Mouse (Mus musculus) spleen, adult 18-20 months (tissue): ENCODE measurements around the gene Add2.
"Not testable (repeated sequence)": the region's sequence is repeated elsewhere in the genome, so short reads cannot be mapped to it uniquely, and the experiment has no call there.

Experiments
- DNase-seq, 2 experiments: peaks; one replicate each; pipeline ENCODE4 v3.0.0; 2022; ENCODE audit warnings: mixed read lengths in 2 of 2

Add2 gene

GRCm38 (mm10) chr6:86028601-86029322 lies at the start of gene Add2:
TSS of gene Add2 (plus strand) at chr6:86028681.
- no peak for DNase-seq

- DNase-seq, result not testable (repeated sequence)
Measured at GRCm38 (mm10) chr6:85978736-85979135, 49.7 kb upstream of the Add2 start.

- DNase-seq, result no peak
Measured at GRCm38 (mm10) chr6:85984351-85984750, 44.1 kb upstream of the Add2 start.

- not testable (repeated sequence) for DNase-seq
Measured at GRCm38 (mm10) chr6:85989570-85989969, 38.9 kb upstream of the Add2 start.

- DNase-seq, result not testable (repeated sequence)
Measured at GRCm38 (mm10) chr6:85990774-85991173, 37.7 kb upstream of the Add2 start.

GRCm38 (mm10) chr6:86003405-86003925 lies 25.0 kb upstream of the Add2 start:
- DNase-seq, result peak in 1 of 2 experiments; percentile 17

- peak; percentile 53 to 72 for DNase-seq
Measured at GRCm38 (mm10) chr6:86004271-86005148, 24.0 kb upstream of the Add2 start.

GRCm38 (mm10) chr6:86009980-86010379 lies 18.5 kb upstream of the Add2 start:
- peak in 1 of 2 experiments; percentile 50 for DNase-seq

GRCm38 (mm10) chr6:86014812-86015211 lies 13.7 kb upstream of the Add2 start:
- DNase-seq, result not testable (repeated sequence)

GRCm38 (mm10) chr6:86015871-86016270 lies 12.6 kb upstream of the Add2 start, which contains the start of gene Figla:
TSS of gene Figla (plus strand) at chr6:86016171.
- DNase-seq, result no peak

GRCm38 (mm10) chr6:86016793-86017350 lies 11.6 kb upstream of the Add2 start:
- no peak for DNase-seq

GRCm38 (mm10) chr6:86019415-86020237 lies 8.9 kb upstream of the Add2 start:
- DNase-seq, result no peak

- peak in 1 of 2 experiments; percentile 43 for DNase-seq
Measured at GRCm38 (mm10) chr6:86020948-86021347, 7.5 kb upstream of the Add2 start.

- DNase-seq, result no peak
Measured at GRCm38 (mm10) chr6:86026632-86027292, 1.7 kb upstream of the Add2 start.

- no peak for DNase-seq
Measured at GRCm38 (mm10) chr6:86028150-86028549, 331 bp upstream of the Add2 start.

- no peak for DNase-seq
Measured at GRCm38 (mm10) chr6:86029323-86029713, 837 bp downstream of the Add2 start.

GRCm38 (mm10) chr6:86031527-86031926 lies 3.0 kb downstream of the Add2 start:
- DNase-seq, result no peak

GRCm38 (mm10) chr6:86033635-86034034 lies 5.2 kb downstream of the Add2 start:
- DNase-seq, result no peak

- no peak for DNase-seq
Measured at GRCm38 (mm10) chr6:86038901-86039300, 10.4 kb downstream of the Add2 start.

- DNase-seq, result no peak
Measured at GRCm38 (mm10) chr6:86040140-86040539, 11.7 kb downstream of the Add2 start.

GRCm38 (mm10) chr6:86047510-86047909 lies 19.0 kb downstream of the Add2 start:
- DNase-seq, result no peak

- no peak for DNase-seq
Measured at GRCm38 (mm10) chr6:86048509-86048908, 20.0 kb downstream of the Add2 start.
